Mouse (Mus musculus) midbrain, embryonic 10.5 days (tissue): Measurements from ENCODE around the gene Ptpn22. TPM values are rescaled to one million over a fixed set of nuclear protein-coding genes. Genes with fewer than 3 reads are reported as not detected.

Experiments used
- polyA plus RNA-seq: library from polyadenylated mRNA; unstranded; fragments of >200 nt; fragmentation: Nextera tagmentation; extraction: Ambion mirVana; gene quantifications from 2 replicates; pipeline ENCODE4 v1.2.1, GENCODE M21; 2016

The Ptpn22 gene
- polyA plus RNA-seq, 1 experiment from 2014 or later = 0.22 TPM

Other genes starting within 250 kb of the Ptpn22 start
- 0.10 and 0.11 TPM in 2 replicates for gene Atg4a-ps, start 213.7 kb upstream of the Ptpn22 start, polyA plus RNA-seq
- gene Olfml3, start 121.8 kb upstream of the Ptpn22 start, polyA plus RNA-seq = 9.9 TPM in 2 replicates
- gene Gm10964, start 120.4 kb upstream of the Ptpn22 start, polyA plus RNA-seq = not detected in 2 replicates
- gene Hipk1, start 68.2 kb upstream of the Ptpn22 start, polyA plus RNA-seq = 9.9 and 10.8 TPM in 2 replicates
- gene Dclre1b, start 50.4 kb upstream of the Ptpn22 start, polyA plus RNA-seq = 34.8 and 40.8 TPM in 2 replicates
- gene Ap4b1, start 50.3 kb upstream of the Ptpn22 start, polyA plus RNA-seq = 21.1 and 23.3 TPM in 2 replicates
- gene Gm43064, start 50.2 kb upstream of the Ptpn22 start, polyA plus RNA-seq = 0.22 TPM in 2 replicates
- gene Bcl2l15, start 27.2 kb upstream of the Ptpn22 start, polyA plus RNA-seq = 0.21 TPM in 1 of 2 replicates, not detected in the other
- gene Rsbn1, start 54.3 kb downstream of the Ptpn22 start, polyA plus RNA-seq = 14.5 and 15.9 TPM in 2 replicates
- gene Phtf1, start 108.3 kb downstream of the Ptpn22 start, polyA plus RNA-seq = 36.1 and 41.4 TPM in 2 replicates